Mouse (Mus musculus) right cerebral cortex, postnatal 4 days (tissue): ENCODE measurements at regions not wholly inside any gene's neighbourhood (a gene's known extent, or its start where the extent isn't known, plus 50 kb on each side); places are given as distances from the start of the nearest gene placed in this dataset.

Source experiments
- DNase-seq: peaks from one replicate; pipeline ENCODE4 v3.0.0-alpha.2; 2022

DNA sequence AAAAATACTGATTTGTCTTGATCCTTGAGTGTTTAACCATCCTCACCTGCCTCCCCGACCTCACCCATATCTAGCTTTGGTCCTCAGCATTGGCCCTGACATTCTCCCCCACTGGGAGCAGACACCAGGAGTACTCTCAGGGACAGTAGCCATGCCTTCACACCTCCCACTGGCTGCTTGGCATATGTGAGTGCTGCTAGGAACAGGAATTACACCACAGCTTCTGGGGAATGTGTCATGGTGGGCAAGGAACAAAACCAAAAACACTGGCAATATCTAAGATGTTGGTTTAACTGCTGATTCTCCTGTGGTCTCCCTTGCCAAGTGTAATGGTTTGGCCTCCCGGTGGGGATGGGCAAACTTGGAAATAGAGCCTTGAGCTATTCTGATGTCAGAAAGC lies 248.6 kb downstream of the Tle3 start:
- DNase-seq = no peak

DNA sequence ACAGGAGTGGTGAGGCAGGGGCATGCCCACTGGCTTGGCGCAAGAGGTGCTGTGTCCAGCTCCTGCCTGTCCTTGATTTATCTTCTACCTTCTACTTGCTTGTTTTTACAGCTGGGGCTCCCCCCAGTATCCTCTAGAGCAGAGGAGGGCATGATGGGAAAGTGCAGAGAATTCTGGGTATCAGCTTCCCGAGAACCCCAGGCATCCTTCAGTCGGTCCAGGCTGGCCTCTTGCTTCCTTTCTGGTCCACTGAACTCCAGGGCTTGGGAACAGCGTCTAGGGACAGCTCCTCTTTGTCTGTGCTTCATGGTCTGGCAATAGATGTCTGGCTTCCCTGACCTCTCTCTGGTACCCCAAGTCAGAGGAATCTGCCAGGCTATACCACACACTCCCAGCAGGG lies 247.9 kb downstream of the Tle3 start:
- DNase-seq = no peak

DNA sequence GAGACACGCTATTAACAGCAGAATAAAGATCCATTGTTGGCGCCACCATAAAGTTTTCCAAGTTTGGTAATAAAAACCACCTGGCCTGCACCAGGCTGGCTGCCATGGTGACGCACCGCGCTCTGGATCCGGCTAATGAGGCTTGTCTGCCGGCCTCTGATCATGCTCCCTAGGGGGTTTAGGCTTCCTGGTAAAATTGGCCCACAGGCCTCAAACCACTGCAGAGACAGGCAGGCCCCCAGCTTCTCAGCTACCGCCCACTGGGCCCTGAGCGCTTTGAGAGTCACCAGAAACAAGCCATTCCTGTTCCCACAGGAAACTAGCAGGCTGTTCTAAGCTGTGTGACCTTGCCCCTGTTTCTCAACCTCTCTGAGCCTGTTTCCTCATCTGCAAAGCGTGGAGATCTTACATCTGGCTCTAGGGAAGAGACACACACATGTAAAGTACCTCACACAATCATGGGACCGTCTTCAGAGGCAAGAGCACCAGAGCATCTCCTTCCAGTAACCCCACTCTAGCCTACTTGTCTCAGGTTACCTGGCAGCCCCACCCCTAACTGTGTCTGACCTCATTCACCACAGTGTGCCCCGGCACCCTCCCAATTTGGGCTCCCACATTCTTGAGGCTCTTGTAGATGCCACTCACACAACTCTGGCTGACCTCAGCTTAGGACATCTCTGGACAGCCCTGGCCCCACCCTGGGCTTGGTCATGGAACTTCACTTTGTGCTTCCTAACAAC lies 246.5 kb downstream of the Tle3 start:
- no peak for DNase-seq

DNA sequence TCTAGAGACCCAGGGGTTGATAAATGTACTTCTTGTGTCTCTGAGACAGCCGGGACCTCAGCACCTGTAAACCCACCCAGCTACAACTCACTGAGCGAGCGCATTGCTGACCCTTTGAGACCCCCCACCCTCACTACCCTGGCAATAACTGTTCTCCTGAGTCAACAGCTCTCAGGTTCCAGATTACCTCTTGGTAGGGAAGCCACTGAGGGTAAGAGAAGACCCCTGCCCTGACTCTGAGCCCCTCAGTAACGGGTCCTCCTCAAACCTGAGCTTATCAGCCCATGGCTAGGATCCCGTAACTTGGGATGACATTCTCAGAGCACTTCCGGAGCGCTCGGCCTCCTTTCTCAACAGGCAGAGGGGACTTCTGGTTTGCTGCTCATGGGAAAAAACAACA lies 245.8 kb downstream of the Tle3 start:
- no peak for DNase-seq

DNA sequence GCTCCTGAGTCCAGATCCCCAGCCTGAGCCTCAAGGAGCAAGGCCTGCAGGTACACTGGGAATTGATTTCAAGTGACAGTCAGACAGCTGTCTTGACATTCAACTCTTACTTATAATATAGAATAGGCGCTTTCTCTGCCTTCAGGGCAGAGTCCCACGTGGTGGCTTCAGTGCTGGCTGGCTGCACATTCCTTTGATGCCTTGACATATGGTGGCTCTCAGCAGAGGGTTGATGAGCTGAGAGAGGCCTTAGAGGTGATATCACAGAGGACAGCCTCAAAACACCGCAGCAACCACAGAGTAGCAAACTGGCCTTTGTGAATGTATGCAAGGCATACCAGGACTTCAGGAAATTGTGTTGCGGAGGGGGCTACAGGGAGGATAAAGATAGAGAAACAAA lies 243.4 kb downstream of the Tle3 start:
- no peak for DNase-seq

DNA sequence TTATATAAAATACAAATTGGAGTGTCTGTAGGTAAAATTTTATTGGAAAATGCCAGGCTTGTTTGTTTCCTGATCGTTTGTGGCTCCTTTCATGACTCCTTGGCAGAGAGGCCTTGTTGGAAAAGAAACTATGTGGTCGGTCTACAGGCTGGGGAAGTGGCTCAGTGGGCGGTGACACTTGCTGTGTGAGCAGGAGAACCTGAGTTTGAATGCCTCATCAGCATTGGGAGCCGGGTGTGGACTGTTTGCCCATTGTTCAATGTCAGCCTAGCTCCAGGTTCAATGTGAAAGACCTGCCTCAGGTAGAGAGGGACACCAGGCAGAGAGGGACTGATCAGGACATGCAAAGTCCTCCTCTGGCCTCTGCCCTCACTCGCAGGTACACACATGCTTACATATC lies 235.4 kb downstream of the Tle3 start:
- DNase-seq = no peak

DNA sequence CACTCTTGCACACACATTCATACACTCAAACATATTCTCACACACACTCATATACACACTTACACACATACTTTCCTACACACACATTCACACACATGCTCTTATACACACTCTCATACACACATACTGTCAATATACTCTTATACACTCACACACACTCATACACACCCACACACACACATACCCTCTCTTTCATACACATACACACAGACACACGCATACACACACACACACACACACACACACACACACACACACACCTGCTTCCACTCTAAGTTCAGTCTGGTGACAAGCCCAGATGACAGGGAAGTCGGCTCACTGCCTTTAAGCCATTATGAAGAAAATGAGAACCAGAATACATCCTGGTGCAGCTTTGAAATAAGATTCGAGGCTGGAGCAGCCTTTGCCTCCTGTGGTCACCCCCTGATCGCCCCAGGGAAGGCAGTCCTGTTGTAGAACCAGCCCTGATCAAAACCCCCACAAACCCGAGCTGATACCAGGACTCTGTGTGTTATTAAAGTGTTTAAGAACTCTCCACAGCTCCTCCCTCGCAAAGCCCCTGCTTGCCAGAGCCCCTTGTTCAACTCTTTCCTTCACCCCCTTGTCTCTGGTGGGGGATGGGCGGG lies 230.3 kb downstream of the Tle3 start:
- DNase-seq = no peak

DNA sequence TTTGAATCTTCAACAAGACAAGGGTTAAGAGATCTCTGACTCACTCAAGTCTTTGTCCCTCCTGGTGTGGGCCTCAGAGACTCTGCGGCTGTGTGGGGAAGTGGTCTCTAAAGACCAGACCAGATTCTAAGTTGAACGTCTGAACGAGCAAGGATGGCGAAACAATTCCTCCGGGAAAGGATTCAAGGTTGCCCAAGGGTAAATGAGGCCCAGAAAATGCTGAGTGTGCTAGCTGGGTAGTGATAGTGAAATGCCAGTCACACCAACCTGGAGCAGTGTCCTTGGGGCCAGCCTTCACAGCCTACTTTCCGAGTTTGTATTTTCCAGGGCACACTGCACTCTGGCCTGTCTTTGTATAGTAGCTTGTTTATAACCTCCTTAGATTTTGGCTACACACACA lies 229.7 kb downstream of the Tle3 start:
- no peak for DNase-seq

DNA sequence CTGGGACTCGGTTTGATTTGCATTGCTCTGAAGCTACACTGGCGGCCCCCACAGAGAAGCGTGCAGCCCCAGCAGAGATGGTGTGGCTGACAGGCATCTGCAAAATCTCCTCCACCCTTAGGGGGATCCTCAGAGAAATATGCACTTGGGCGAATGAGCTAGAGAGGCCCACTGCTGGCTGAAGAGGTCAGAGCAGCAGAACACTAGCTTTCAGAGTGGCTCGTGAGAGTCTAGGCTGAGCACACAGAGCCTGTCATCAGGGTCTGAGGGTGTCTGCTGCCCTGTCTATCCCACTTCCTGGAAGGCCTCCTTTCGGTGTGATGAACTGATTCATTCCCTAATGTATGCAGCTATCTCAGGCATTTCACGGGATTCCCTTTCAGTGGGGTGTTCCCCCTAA lies 225.1 kb downstream of the Tle3 start:
- no peak for DNase-seq

DNA sequence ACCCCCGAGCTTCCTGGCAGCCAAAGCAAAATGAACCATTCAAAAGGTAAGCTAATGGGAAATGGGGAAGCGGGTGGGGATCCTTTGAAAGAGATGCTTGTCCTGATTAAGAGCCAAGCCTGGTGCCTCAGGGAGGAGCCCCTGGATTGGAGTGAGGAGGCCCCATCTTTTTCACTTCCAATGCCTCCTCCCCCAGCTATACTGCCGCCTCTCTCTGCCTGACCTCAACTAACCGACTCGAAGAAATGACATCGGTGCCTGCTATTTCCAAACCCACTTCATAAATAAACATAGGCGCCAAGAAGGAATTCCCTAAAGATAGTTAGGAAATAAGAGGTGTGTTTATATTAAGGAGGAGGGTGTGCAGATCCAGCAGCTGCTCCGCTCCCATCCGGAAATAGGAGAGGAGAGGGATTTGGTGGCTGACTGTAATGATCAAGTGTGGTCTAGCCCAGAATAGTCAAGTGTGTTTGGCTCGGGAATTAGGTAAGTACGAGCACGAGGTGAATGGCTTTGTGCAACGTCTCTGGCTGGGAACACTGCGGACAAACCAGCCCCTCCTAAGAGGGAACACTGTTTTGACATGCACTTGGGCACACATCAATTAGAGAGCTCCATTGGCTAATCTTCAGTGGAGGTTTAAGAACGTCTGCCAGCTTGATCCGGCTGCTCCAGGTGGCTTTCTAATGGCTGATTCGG lies 224.4 kb downstream of the Tle3 start:
- no peak for DNase-seq

DNA sequence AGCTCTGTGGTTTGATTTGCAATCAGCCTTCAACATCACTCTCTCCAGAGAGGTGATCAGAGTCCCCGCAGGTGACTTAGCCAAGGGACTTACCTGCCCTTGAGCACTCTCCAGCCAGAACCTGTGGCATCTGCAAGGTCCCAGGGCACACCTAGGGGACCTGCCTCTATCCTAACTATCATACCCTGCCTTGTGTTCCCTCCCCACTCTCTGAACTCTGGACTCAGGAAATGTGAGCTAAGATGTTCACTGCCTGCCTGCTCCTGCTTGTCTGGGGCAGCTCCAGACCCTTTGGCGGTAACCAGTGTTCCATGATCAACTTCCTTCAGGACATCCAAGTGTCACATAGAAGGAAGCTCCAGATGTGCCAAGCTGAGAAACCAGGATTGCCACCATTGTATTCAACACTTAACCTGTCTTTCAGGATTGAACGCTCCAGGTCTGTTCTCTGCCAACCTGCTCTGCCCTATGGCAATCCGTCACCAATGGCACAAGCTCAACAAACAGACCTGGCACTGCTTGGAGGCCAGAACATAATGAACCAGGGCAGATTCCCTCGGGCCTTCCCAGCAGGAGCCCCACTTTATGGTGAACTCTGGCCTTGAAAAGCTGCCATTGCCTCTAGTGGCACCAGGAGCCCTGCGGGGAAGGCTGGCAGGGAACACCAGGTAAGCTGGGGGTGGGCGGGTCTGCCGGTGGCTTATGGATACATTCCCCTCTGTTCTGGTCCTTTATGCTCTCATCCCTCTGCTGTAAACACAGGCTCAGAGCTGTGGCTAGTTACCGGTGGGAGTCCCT lies 223.2 kb downstream of the Tle3 start:
- DNase-seq = no peak

DNA sequence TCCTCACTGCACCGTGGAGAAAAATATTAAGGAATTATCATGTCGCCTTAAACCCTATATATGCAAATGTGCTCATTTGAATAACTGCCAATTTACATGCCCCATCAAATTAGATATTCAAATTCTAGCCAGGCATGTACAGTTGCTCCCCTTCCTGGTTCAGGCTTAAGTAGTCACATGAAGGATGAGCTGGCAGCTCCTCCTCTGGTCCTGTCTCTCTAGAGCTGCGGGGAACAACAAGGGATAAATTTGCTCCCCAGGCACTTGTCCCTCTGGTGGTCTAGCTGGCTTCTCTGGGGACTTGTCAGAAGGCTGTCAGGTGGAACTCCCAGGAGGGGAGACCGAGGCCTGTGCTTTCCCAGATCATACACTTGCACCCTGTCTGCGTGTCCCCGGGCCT lies 221.8 kb downstream of the Tle3 start:
- DNase-seq = no peak

DNA sequence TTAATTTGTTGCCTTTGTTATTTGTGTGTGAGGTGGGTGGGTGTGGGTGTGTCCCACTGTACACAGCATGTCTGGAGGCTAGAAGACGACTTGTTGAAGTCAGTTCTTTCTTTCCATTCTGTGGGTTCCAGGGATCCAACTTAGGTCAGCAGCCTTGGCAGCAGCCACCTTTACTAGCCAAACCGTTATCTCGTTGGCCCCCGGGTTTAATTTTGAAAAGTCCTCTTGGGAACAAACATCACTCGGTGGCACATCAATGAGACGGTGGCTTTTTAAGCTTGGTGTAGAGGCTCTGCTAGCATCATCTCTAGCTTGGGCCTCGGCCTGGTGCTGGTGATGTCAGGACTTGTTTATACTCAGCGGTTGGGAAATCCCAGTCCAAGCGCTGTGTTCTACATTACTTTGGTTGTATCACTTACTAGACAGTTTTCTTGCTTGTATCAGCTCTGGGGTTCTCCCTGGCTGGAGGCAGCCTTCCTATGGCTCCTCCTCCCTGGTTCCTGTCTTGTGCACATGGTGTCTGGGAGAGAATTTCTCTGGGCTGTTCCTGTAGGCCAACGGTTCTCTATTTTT lies 217.6 kb downstream of the Tle3 start:
- DNase-seq = no peak

DNA sequence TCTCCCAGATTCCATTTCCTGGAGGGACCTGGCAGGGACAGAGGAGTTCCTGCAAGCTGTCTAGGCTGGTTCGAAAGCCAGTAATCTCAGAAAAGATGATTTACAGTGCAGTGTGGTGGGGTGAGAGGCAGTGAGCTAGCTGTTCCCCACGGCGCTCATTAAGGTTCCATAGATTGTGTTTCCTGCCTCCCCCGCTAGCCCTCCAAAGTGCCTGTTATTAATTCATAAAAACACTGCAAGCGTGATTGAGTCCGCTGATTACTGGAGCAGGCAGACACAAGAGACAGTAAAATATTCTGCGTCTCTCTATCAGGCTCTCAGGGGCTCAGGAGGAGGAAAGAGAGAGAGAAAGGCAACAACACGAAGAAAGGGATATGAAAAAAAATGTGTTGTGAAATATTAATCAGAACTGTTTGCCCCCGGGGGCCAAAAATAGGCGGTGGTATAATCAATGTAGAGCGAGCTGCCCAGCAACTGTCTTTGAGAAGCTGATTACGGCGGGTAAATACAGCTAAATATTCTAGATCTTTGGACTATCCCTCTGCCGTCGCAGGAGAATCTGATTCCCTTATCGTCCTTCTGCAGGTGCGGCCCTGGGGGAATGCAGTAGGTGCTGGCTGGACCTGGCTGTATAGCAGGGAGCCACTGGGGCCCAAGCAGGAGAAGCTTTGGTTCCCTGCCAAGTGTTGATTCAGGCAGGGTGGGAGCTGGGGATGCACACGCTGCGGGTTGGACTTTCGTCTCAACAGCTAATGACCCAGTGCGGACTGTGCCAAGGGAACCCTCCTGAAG lies 211.3 kb downstream of the Tle3 start:
- no peak for DNase-seq

DNA sequence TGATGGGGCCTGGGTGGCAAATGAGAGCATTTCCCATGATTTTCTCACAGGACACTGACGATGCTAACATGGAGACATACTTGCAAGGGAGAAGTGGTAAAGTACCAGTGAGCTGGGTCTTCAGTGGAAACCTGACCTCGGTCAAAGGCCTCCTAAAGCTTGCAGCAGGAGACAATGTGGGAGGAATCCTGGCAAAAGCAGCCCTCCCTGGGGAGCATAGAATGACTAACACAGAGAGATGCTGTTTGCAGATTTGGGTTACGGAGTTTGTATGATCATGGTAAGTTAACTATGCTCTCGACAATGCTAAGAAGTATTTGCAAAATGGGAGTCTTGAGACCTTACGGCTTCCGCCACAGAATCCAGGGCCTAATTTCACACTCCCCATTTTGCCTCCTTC lies 208.9 kb downstream of the Tle3 start:
- DNase-seq = no peak

DNA sequence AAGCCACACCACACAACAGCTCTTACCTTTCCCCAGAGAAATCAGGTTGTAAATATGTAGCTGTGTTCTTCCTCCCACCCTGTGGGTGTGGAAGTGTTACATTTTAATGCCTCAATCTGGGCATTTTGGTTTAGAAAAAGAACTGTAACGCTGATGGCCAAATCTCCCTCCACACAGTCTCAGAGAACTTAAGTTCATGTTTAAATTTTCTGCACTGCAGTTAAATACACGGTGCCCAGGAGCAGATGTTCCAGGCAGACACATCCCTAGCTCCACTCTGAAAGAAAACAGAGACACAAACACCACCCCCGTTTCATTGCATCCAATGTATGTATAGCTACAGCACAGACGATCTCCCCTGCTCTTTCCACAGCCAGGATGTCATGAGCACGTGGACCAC lies 206.1 kb downstream of the Tle3 start:
- DNase-seq = no peak

DNA sequence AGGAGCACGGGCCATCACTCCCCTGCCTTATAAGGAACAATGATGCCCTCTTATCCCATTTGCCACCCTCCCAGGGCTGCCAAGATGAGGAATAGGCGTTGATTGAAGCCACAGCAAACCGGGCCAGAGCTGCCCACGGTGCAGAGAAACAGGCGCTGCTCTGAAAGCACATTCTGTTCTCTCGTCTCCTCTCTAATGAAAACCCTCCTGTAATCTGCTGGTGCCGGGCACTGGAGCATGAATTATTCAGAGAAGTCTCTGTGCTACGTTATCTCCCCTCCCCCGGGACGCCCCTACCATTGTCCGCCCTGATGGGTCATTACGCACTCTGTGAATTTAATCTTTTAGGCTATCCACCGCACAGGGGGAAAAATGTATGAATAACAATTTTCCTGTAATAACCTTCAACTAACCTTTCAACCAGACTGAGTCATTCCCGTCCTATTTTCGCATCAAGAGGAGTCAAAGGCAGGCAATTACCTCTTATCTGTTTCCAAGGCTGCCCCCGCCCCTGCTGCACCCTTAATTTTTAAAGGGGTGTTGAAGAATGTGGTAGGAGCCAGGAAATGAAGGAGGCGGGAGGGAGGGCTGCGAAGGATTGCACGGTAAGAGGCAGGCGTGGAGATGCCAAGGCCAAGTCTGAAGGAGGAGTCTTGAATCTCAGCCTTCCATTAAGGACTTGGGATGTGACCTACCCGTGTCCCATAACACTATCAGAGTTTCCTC lies 201.6 kb downstream of the Tle3 start:
- DNase-seq = peak; percentile 36

DNA sequence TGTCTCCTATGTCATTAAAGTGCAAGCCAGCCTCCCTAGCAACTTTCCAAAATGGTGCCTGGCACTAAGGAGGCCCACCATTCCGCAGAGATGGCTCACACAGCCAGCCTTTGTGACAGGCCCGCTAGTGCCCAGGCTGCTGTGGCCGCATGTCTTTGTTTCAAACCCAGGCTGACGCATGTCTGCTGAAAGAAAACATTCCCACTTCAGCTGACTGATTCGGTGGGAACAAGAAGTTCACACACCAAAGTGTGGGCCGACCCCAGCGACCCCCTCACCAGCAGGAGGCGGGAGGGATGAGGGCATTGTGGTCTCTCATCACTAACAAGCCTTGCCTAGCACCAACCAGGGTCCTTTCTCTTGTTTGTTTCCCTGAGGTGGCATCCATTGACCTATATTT lies 190.9 kb downstream of the Tle3 start:
- no peak for DNase-seq

DNA sequence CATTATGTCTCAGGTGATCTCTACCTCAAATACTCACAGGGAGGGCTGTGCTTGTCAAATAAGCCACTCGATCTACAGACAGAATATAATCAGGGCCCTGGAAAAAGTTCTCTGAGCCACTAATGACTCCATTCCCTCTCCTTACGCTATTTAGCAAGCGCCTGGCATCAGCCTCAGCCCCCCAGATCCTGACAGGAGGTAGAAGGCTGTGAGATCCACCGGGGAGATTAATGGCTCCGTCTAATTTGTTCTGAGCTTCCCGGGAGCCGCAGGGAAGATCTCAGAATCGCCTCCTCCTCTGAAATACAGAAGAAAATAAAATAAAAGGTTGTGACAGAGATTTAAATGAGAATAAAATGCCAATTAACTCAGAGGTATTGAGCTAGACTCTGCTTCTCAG lies 189.4 kb downstream of the Tle3 start:
- no peak for DNase-seq

DNA sequence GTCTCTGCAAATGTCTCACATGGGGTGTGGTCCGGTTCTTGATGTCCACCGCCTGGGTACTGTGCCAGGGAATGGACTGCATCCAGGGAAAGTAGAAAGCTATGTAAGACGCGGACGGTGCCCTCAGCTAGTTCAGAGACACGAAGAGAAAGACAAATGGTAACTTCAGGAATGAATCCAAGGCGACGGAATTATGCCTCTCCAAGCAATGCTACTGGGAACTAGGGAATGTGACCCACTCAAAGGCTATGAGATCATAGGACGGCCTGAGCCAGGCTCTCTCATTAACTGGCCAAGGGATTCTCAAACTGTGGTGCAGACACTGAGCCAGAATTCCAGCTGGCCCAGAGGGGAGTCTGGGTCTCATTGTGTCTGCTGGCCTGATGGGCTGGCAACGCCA lies 186.5 kb downstream of the Tle3 start:
- no peak for DNase-seq

DNA sequence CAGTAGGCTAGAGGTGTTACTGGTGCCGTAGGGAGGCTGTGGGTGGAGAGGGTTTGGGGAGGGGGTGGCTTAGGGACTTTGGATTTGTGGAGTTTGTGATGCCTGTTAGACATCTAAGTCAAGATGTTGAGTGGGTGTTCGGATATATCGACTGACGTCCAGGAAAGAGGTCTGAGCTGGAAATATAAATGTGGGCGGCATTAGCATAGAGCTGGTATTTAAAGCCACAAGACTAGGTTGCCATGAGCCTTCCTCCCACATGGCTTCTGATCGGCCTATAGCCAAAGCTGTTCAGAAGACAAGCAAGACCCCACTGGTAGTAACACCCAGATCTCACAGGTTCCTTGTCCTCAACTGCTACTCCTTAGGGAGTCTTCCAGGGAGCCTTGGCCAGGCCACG lies 184.9 kb downstream of the Tle3 start:
- no peak for DNase-seq

DNA sequence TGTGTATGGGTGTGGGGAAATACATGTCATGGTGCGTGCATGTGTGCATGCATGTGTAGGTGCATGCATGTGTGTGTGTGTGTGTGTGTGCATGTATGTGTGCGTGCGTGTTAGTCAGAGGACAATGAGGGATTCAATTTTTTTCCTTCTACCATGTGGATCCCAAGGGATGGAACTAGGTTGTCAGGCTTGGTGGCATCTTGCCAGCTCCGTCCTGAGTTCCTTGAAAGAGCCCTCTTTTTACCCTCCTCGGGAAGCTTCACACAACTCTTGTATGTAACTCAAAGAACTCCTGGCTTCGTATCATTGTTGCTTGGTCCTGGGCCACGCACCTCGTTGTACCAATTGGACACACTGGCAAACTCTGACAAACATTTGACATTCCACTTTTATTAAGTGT lies 183.0 kb downstream of the Tle3 start:
- peak; percentile 45 for DNase-seq
